Mouse (Mus musculus) heart, embryonic 13.5 days (tissue): Measurements from ENCODE around the gene Tmem156. TPM values are rescaled to one million over a fixed set of nuclear protein-coding genes. Genes with fewer than 3 reads are reported as not detected.

Source experiments
- ATAC-seq: fragments of 200-750 bp; cut with Nextera tagmentation; 2 replicates; pipeline ENCODE4 v1.8.0; 2017; ENCODE audit warnings: moderate TSS enrichment; ENCODE audit not compliant: insufficient number of reproducible peaks, low FRiP score, low TSS enrichment; ENCODE audit errors: extremely low read depth
- H3K27ac ChIP-seq: fragments of 300-500 bp; sonication (generic); replicated peaks from 2 replicates; pipeline ENCODE4 v1.5.1; 2015; ENCODE audit warnings: moderate library complexity, mild to moderate bottlenecking, inconsistent platforms
- H3K27me3 ChIP-seq: fragments of 300-500 bp; sonication (generic); replicated peaks from 2 replicates; pipeline ENCODE4 v1.6.1; 2015; ENCODE audit warnings: mild to moderate bottlenecking, inconsistent platforms
- H3K36me3 ChIP-seq: fragments of 300-500 bp; sonication (generic); 2 replicates; pipeline ENCODE4 v1.6.1; 2015; ENCODE audit warnings: mild to moderate bottlenecking, inconsistent platforms
- H3K4me1 ChIP-seq: fragments of 300-500 bp; sonication (generic); 2 replicates; pipeline ENCODE4 v1.6.1; 2015; ENCODE audit warnings: inconsistent platforms
- H3K4me2 ChIP-seq: fragments of 300-500 bp; sonication (generic); 2 replicates; pipeline ENCODE4 v1.6.1; 2015; ENCODE audit warnings: inconsistent platforms, mild to moderate bottlenecking, moderate library complexity
- H3K4me3 ChIP-seq: fragments of 300-500 bp; sonication (generic); 2 replicates; pipeline ENCODE4 v1.5.1; 2015; ENCODE audit warnings: moderate library complexity, mild to moderate bottlenecking, inconsistent platforms
- H3K9ac ChIP-seq: fragments of 300-500 bp; sonication (generic); 2 replicates; pipeline ENCODE4 v1.6.1; 2015; ENCODE audit warnings: inconsistent platforms, mild to moderate bottlenecking, moderate library complexity
- H3K9me3 ChIP-seq: fragments of 300-500 bp; sonication (generic); 2 replicates; pipeline ENCODE4 v1.6.1; 2016; ENCODE audit warnings: inconsistent platforms
- WGBS: fragments of 180-500 bp; shearing (Covaris S2); methylation state at CpG from one replicate; pipeline ENCODE4 v1.1.7; 2015; ENCODE audit warnings: mixed read lengths; 5-methylcytosine and 5-hydroxymethylcytosine counted together
- polyA plus RNA-seq: library from polyadenylated mRNA; unstranded; fragments of >200 nt; fragmentation: Nextera tagmentation; extraction: Ambion mirVana; gene quantifications from 2 replicates; pipeline ENCODE4 v1.2.1, GENCODE M21; 2015

Tmem156 gene
- polyA plus RNA-seq, 1 experiment from 2014 or later = not detected

DNA sequence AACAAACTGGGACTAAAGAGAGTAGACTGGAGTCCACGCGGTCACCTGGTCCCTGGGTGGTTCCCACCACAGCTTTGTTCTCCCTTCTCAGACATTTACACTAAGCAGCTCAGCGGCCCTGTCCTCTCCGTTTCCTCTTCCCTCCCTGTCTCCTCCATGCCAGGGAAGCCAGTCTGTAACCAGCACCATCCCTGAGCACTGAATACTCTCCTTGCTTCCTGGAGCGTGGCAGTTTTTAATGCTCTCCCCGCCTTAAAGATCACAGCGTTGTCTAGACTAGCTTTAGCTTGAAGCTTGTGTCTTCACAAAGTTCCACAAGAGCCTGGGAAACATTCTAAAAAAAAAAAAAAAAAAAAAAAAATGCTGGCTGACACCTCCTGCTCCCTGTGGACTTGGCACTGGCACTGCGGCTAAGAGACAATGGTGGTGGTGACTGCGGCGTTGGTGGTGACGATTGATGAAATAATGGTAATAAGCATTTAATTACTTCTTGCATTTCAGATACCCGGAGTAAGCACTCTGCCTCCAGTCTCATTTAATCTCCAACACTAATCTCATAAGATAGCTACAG lies 44.6 kb downstream of the Tmem156 start:
- no peaks in the 10 kb centered on the region for H3K27me3 ChIP-seq
- H3K36me3 ChIP-seq = peaks cover 3% of the 10 kb centered on the region
- H3K27ac ChIP-seq = no peak overlapping the region
- 64% methylated on average over 12 of the region's 12 CpGs for WGBS
- no peak for ATAC-seq
- no peaks in the 10 kb centered on the region for H3K4me1 ChIP-seq
- H3K4me3 ChIP-seq = no peak overlapping the region
- no peak overlapping the region for H3K4me2 ChIP-seq
- H3K9me3 ChIP-seq = no peaks in the 10 kb centered on the region
- H3K9ac ChIP-seq = no peak overlapping the region

DNA sequence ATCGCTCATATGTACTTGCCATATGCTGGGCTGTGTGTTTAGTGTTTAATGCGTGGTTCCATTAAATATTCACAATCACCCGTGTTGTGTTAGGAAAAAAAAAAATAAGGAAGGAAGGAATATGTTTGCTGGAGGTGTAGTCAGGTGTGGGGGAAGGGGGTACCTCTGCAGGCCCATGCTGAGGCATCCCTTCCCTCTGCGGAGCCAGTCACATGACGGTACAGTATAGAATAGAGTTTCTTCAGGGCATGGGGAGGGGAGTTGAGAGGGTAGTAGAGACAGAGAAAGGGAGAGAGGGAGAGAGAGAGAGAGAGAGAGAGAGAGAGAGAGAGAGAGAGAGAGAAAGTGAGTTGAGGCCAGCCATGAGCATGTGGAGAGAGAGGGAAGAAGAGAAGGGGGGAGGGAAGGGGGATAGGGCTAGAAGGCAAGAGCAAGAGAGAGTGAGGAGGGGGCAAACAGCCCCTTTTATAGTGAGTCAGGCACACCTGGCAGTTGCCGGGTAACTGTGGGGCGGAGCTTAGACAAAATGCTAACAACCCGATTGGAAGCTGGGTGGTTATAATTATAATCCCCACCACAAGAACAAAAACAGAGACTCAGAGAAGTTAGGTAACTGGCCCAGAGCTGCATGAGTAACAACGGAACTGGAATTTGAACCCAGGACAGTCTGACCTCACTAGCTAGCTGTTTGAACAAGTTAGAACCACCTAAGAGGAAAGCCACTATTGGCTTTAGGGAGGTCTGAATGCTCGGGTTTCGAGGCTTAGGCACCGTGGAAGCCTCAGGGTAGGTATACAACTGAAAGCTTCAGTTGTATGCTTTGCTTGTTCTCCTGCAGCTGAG lies 45.3 kb downstream of the Tmem156 start:
- no peaks in the 10 kb centered on the region for H3K27me3 ChIP-seq
- ATAC-seq = no peak
- no peaks in the 10 kb centered on the region for H3K4me1 ChIP-seq
- no peak overlapping the region for H3K4me2 ChIP-seq
- no peak overlapping the region for H3K27ac ChIP-seq
- no peak overlapping the region for H3K9ac ChIP-seq
- peaks cover 9% of the 10 kb centered on the region for H3K36me3 ChIP-seq
- no peaks in the 10 kb centered on the region for H3K9me3 ChIP-seq
- H3K4me3 ChIP-seq = no peak overlapping the region
- 57% methylated on average over 12 of the region's 12 CpGs for WGBS

- peaks cover 16% of the 10 kb centered on the region for H3K36me3 ChIP-seq
- no peaks in the 10 kb centered on the region for H3K27me3 ChIP-seq
- H3K27ac ChIP-seq = no peak overlapping the region
- H3K4me1 ChIP-seq = no peaks in the 10 kb centered on the region
- no peaks in the 10 kb centered on the region for H3K9me3 ChIP-seq
- WGBS = 78% methylated on average over 6 of the region's 6 CpGs
- H3K4me3 ChIP-seq = no peak overlapping the region
- ATAC-seq = no peak
- no peak overlapping the region for H3K4me2 ChIP-seq
- H3K9ac ChIP-seq = no peak overlapping the region
Measured at GRCm38 (mm10) chr5:65045642-65046370, 46.1 kb downstream of the Tmem156 start.

DNA sequence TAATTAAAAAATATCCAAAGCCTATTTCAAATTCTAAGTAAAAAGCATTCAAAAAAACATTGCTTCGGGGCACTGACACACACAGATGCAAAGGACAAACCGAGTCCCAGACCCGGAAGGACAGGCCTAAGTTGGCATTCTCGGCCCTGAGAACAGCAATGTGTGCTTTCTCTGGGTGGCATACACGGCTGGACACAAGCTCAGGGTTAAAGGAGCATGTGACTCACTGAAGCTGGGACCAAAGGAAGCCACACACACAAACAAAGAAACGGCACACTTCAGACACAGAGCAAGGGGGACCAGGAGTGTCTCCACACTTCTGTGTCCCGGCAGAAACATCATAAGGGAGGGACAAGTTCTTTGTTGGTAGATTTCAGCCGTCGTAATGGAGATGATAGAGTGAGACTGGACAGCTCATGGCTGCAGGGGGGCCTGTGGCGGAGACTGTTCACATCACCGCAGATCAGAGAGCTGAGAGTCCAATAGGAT lies 48.5 kb downstream of the Tmem156 start:
- WGBS = 71% methylated on average over 11 of the region's 11 CpGs
- no peaks in the 10 kb centered on the region for H3K9me3 ChIP-seq

DNA sequence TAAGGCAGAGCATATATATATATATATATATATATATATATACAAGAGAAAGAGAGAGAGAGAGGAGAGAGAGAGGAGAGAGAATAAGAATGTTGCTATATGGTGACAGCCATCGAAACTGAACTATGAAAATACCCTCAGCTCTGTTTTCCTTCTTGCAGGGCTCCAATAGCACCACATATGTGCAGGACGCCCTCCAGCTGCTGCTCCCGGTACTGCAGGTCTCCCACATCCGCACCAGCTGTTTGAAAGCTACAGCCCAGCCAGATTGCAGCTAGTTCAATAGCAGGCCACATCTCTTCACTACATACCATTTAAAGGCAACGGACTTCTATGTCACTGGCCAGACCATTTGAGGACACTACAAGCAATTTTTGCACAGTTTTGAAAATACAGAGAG lies 51.5 kb downstream of the Tmem156 start:
- Histone ChIP-seq H3K9ac (no peak overlapping the region), H3K27ac (no peak overlapping the region), H3K4me3 (no peak overlapping the region), H3K4me1 (peaks cover 10% of the 10 kb centered on the region), H3K27me3 (no peaks in the 10 kb centered on the region), H3K9me3 (no peaks in the 10 kb centered on the region), H3K36me3 (peaks cover 47% of the 10 kb centered on the region), H3K4me2 (no peak overlapping the region)
- ATAC-seq = no peak
- 60% methylated on average over 5 of the region's 5 CpGs for WGBS

More for the DNA sequence above, 48.5 kb downstream of the Tmem156 start:
- no peak for ATAC-seq
- Histone ChIP-seq H3K4me1 (peaks cover 10% of the 10 kb centered on the region), H3K9ac (no peak overlapping the region), H3K4me3 (no peak overlapping the region), H3K4me2 (no peak overlapping the region), H3K27me3 (no peaks in the 10 kb centered on the region), H3K27ac (no peak overlapping the region), H3K36me3 (peaks cover 25% of the 10 kb centered on the region)

- Histone ChIP-seq H3K4me3 (no peak overlapping the region), H3K9me3 (no peaks in the 10 kb centered on the region), H3K36me3 (peaks cover 60% of the 10 kb centered on the region), H3K4me2 (no peak overlapping the region; the same call in 1 of the 2 replicates), H3K4me1 (peaks cover 10% of the 10 kb centered on the region), H3K27me3 (no peaks in the 10 kb centered on the region), H3K27ac (peak overlapping the region; percentile 50), H3K9ac (no peak overlapping the region)
- ATAC-seq = no peak
- 68% methylated on average over 11 of the region's 11 CpGs for WGBS
Measured at GRCm38 (mm10) chr5:65038811-65039571, 52.9 kb downstream of the Tmem156 start.

DNA sequence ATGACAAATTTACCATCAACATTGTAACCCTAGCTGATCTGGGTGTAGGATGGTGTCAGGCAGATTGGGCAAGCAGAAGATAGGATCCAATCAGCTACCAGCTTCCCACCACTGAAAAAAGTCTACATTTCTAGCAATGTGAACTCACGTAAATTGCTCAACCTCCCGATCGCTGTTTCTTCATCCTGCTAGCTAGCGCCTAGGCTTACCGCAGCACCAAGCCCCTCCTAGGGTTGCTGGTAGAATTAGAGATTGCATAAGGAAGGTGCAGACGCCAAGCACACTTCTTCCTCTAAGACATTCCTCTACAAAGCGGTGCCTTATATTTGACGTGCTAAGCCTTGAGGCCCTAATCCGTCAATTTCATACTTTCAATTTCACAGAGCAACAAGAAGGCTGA lies 53.6 kb downstream of the Tmem156 start:
- no peaks in the 10 kb centered on the region for H3K9me3 ChIP-seq
- H3K9ac ChIP-seq = no peak overlapping the region
- H3K36me3 ChIP-seq = peaks cover 67% of the 10 kb centered on the region
- ATAC-seq = no peak
- 0 out of 2 replicates have a peak overlapping the region, but pooled peaks have one; percentile 50 for H3K27ac ChIP-seq
- H3K4me1 ChIP-seq = peaks cover 10% of the 10 kb centered on the region
- no peak overlapping the region for H3K4me3 ChIP-seq
- WGBS = 73% methylated on average over 9 of the region's 9 CpGs
- H3K4me2 ChIP-seq = no peak overlapping the region; the same call in 1 of the 2 replicates
- no peaks in the 10 kb centered on the region for H3K27me3 ChIP-seq

GRCm38 (mm10) chr5:65036597-65036996 lies 55.3 kb downstream of the Tmem156 start:
- no peak for ATAC-seq
- H3K27me3 ChIP-seq = no peaks in the 10 kb centered on the region
- no peak overlapping the region for H3K4me2 ChIP-seq
- WGBS = 75% methylated on average over 13 of the region's 13 CpGs
- H3K27ac ChIP-seq = no peak overlapping the region
- H3K9ac ChIP-seq = no peak overlapping the region
- no peaks in the 10 kb centered on the region for H3K9me3 ChIP-seq
- H3K4me1 ChIP-seq = peaks cover 10% of the 10 kb centered on the region
- H3K36me3 ChIP-seq = peaks cover 66% of the 10 kb centered on the region
- H3K4me3 ChIP-seq = no peak overlapping the region

- Histone ChIP-seq H3K9ac (no peak overlapping the region), H3K27ac (no peak overlapping the region), H3K4me3 (no peak overlapping the region), H3K36me3 (peaks cover 64% of the 10 kb centered on the region), H3K9me3 (no peaks in the 10 kb centered on the region), H3K4me2 (no peak overlapping the region), H3K4me1 (0 out of 2 replicates have a peak, but pooled peaks cover 5% of the 10 kb centered on the region), H3K27me3 (no peaks in the 10 kb centered on the region)
- WGBS = 59% methylated on average over 9 of the region's 9 CpGs
- no peak for ATAC-seq
Measured at GRCm38 (mm10) chr5:65028019-65028418, 63.9 kb downstream of the Tmem156 start.

- no peak for ATAC-seq
- Histone ChIP-seq H3K9me3 (no peaks in the 10 kb centered on the region), H3K4me3 (no peak overlapping the region), H3K9ac (no peak overlapping the region), H3K27me3 (no peaks in the 10 kb centered on the region), H3K4me2 (no peak overlapping the region), H3K4me1 (0 out of 2 replicates have a peak, but pooled peaks cover 5% of the 10 kb centered on the region), H3K36me3 (peaks cover 66% of the 10 kb centered on the region), H3K27ac (no peak overlapping the region)
- 61% methylated on average over 9 of the region's 9 CpGs for WGBS
Measured at GRCm38 (mm10) chr5:65026776-65027175, 65.2 kb downstream of the Tmem156 start.

- H3K27me3 ChIP-seq = no peaks in the 10 kb centered on the region
- no peak for ATAC-seq
- H3K36me3 ChIP-seq = peaks cover 68% of the 10 kb centered on the region
Measured at GRCm38 (mm10) chr5:65025916-65026315, 66.0 kb downstream of the Tmem156 start.

More at GRCm38 (mm10) chr5:65025916-65026315, 66.0 kb downstream of the Tmem156 start:
- Histone ChIP-seq H3K4me1 (0 out of 2 replicates have a peak, but pooled peaks cover 5% of the 10 kb centered on the region), H3K9me3 (no peaks in the 10 kb centered on the region), H3K4me2 (no peak overlapping the region), H3K27ac (no peak overlapping the region), H3K4me3 (no peak overlapping the region), H3K9ac (no peak overlapping the region)
- WGBS = 65% methylated on average over 6 of the region's 6 CpGs
